Mouse (Mus musculus) kidney, adult 9 months (tissue): ENCODE results near the gene Decr2.
A peak's percentile ranks its signal among the peaks of the same experiment; 100 is the strongest.
"Not testable (repeated sequence)": the region's sequence is repeated elsewhere in the genome, so short reads cannot be mapped to it uniquely, and the experiment has no call there.

Experiments
- DNase-seq: peaks from one replicate; pipeline ENCODE4 v3.0.0; 2022

Gene Decr2

GRCm38 (mm10) chr17:26057787-26058567, 32.2 kb downstream of the Decr2 start:
- no peak for DNase-seq

GRCm38 (mm10) chr17:26057278-26057677, 32.9 kb downstream of the Decr2 start:
- no peak for DNase-seq

GRCm38 (mm10) chr17:26055164-26055563, 35.0 kb downstream of the Decr2 start:
- peak; percentile 71 for DNase-seq

GRCm38 (mm10) chr17:26054133-26054845, 35.8 kb downstream of the Decr2 start:
- peak; percentile 68 for DNase-seq

DNA sequence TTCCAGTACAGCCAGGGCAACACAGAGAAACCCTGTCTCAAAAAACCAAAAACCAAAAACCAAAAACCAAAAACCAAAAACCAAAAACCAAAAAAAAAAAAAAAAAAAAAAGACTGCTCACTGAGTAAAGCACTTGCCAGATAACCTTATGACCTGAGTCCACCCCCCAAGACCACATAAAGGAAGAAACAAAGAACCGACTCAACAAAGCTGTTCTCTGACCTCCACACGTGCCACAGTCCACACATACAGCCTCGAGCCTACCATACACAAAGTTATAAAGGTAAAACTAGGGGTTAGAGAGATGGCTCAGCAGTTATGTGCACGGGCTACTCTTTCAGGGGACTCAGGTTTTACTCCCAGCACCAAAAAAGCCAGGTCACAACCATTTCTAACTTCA, 37.4 kb downstream of the Decr2 start:
- DNase-seq, result no peak

DNA sequence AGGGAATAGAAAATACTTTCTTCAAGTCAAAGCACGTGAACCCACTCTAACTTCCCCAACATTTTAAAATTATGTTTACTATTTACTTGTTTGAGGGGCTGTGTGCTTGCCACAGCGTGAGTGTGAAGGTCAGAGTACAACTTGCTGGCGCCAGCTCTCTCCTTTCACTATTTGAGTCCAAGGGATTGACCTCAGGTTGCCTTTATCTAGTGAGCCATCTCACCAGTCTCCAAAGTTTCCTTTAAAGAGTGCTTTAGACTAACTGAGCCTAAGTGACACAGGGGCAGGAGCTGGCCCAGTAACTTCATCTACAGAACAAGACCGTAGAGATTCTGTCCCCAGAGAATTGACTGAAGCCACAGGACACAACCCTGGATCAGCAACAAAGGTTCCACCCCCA, 38.1 kb downstream of the Decr2 start:
- peak; percentile 69 for DNase-seq

DNA sequence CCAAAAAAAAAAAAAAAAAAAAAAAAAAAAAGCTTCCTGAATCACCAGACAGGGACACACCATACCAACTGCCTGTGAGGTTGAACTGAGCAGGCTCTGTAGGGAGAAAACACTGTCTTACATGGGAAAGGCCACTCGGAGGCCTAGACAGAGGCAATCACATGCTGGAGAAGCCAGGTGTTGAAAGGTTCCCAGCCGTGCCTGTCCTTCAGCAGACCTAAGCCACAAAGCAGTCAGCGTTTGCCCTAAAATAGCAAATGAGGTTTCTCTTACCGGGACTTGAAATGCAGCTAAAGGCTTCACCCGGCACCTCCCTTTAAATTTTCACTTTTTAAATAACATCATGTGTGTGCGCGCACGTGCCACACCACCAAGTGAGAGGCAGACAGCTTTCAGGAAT, 42.0 kb downstream of the Decr2 start:
- DNase-seq, result no peak

DNA sequence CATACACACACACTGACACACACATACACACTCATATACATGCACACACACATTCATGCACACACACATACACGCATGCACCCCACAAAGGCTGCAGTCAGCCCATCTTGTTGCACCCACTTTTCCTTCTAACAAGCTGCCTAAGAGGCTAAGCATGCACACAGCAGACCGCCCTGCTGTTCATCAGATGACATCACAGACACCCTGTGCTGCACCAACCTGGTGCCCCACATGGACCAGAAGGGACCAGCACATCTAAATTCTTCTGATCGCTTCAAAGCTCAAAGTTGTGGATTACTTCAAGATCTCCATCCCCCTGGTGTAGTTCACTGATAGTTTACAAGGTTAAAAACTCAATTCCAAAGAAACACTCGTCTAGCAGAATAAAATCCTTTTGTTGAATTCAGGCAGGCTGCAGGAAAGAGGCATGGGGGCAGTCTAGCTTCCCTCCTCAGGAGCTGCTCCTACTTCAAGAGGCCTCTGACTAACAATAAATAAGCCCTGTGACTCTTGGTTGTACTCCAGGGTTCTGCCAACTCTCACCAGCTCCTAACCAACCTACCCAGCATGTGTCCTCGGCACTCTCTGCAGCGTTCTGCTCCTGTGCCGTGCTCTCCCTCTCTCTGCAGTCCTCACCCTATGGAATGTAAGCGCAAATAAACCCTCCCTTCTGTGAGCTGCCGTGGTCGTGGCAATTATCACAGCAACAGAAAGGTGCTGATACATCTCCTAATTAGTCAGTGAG, 43.7 kb downstream of the Decr2 start:
- DNase-seq, result no peak

GRCm38 (mm10) chr17:26045285-26045684, 44.9 kb downstream of the Decr2 start:
- no peak for DNase-seq

DNA sequence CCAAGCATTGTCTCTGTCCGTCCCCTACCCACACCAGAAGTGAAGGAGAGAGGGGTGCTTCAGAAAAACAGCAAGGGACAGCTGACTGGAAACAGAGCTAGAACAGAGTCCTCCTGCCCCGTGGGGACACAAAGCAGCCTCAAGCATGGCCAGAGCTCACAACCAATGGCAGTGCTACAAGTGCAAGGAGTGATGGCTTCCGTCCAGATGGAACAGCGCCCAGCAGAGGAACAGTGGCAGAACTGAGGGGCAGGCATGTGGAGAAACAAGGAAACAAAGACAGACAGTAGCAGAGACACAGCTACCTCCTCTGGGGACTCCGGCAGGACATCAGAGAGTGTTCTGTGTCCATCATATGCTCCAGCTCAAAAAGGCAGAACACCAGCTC, 46.9 kb downstream of the Decr2 start:
- DNase-seq, result peak; percentile 88

DNA sequence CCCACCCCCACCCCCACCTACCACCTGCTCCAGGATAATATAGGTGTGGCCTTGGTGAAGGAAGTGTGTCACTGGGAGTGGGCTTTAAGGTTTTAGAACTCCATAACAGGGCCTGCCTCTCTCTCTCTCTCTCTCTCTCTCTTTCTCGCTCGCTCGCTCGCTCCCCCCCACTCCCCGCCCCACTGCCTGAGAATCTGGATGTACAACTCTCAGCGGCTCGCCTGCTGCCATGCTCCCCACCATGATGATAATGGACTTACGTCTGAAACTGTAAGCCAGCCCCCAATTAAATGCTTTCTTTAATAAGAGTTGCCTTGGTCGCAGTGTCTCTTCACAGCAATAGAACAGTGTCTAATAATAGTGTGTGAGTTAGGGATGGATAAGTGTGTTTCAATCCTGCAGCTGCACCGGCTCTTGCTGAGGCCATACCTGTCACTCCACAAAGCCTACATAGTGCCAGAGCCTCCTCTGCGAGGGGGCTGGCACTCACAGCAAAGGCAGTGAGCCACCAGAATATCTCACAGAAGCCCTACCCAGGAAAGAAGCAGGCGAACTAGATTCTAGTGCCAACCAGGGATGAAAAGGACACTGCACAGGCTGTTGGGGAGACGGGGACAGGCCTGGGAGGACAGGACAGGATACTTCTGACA, 47.4 kb downstream of the Decr2 start:
- no peak for DNase-seq

GRCm38 (mm10) chr17:26041111-26041802, 48.9 kb downstream of the Decr2 start:
- peak; percentile 76 for DNase-seq

DNA sequence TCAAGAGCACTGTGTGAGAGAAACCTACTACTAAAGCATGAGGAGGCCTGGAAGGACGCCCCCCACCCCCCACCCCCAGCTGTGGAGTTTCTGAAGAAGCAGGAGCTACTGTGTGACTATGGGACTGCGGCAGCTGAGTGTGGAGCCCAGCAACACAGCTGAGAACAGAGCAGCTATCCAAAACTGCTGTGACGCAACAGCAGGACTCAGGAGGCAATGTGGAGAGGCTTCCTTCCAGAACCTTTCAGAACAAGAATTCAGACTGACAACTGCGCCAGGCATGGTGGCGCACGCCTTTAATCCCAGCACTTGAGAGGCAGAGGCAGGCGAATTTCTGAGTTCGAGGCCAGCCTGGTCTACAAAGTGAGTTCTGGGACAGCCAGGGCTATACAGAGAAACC, 49.4 kb downstream of the Decr2 start:
- DNase-seq, result not testable (repeated sequence)

GRCm38 (mm10) chr17:26032037-26032436, 58.1 kb downstream of the Decr2 start:
- DNase-seq, result no peak

- DNase-seq, result no peak
Observed at GRCm38 (mm10) chr17:26031583-26031982, 58.6 kb downstream of the Decr2 start.
